Mouse (Mus musculus) midbrain, postnatal 0 days (tissue): ENCODE results near the gene Cab39. TPM values are rescaled to one million over a fixed set of nuclear protein-coding genes. Genes with fewer than 3 reads are reported as not detected.

Experiments
- ATAC-seq: fragments of 200-750 bp; cut with Nextera tagmentation; 2 replicates; pipeline ENCODE4 v1.8.0; 2017; ENCODE audit warnings: moderate number of reproducible peaks, mild to moderate bottlenecking, moderate TSS enrichment, moderate library complexity; ENCODE audit not compliant: low FRiP score
- DNase-seq: peaks from one replicate; pipeline ENCODE4 v3.0.0-alpha.2; 2015; ENCODE audit warnings: low spot score
- H3K27ac ChIP-seq: fragments of 300-500 bp; sonication (generic); 2 replicates; pipeline ENCODE4 v1.5.1; 2014; ENCODE audit warnings: low read depth, mild to moderate bottlenecking, low read length, mixed read lengths
- H3K27me3 ChIP-seq: fragments of 300-500 bp; sonication (generic); 2 replicates; pipeline ENCODE4 v1.6.1; 2014; ENCODE audit warnings: low read length, control low read depth, mixed read lengths; ENCODE audit not compliant: insufficient read depth
- H3K36me3 ChIP-seq: fragments of 300-500 bp; sonication (generic); 2 replicates; pipeline ENCODE4 v1.6.1; 2014; ENCODE audit warnings: low read length, control low read depth, mixed read lengths; ENCODE audit not compliant: insufficient read depth
- H3K4me1 ChIP-seq: fragments of 300-500 bp; sonication (generic); 2 replicates; pipeline ENCODE4 v1.6.1; 2014; ENCODE audit warnings: mild to moderate bottlenecking, control low read depth, antibody characterized with exemption, low read length, mixed read lengths; ENCODE audit not compliant: insufficient read depth
- H3K4me2 ChIP-seq: fragments of 300-500 bp; sonication (generic); 2 replicates; pipeline ENCODE4 v1.6.1; 2014; ENCODE audit warnings: low read depth, mild to moderate bottlenecking, low read length, mixed read lengths; ENCODE audit not compliant: poor library complexity, severe bottlenecking
- H3K4me3 ChIP-seq: fragments of 300-500 bp; sonication (generic); 2 replicates; pipeline ENCODE4 v1.5.1; 2014; ENCODE audit warnings: low read depth, mild to moderate bottlenecking, low read length, moderate library complexity
- H3K9ac ChIP-seq: fragments of 300-500 bp; sonication (generic); replicated peaks from 2 replicates; pipeline ENCODE4 v1.6.1; 2014; ENCODE audit warnings: mild to moderate bottlenecking, low read length, moderate library complexity, mixed read lengths; ENCODE audit not compliant: poor library complexity, severe bottlenecking
- H3K9me3 ChIP-seq: fragments of 300-500 bp; sonication (generic); 2 replicates; pipeline ENCODE4 v1.6.1; 2016; ENCODE audit warnings: low read length, control low read depth
- CTCF ChIP-seq: IDR thresholded peaks from 2 replicates; pipeline ENCODE4 v1.5.1; 2016; ENCODE audit warnings: antibody characterized with exemption, mild to moderate bottlenecking
- WGBS: fragments of 180-500 bp; shearing (Covaris S2); extraction: QIAGEN DNeasy Blood & Tissue Kit; methylation state at CpG from one replicate; pipeline ENCODE4 v1.1.7; 2014; 5-methylcytosine and 5-hydroxymethylcytosine counted together
- polyA plus RNA-seq: library from polyadenylated mRNA; unstranded; fragments of >200 nt; fragmentation: Nextera tagmentation; extraction: Ambion mirVana; gene quantifications from 2 replicates; pipeline ENCODE4 v1.2.1, GENCODE M21; 2015
- total RNA-seq: library from RNA; depleted of rRNA; stranded (reverse); fragments of >200 nt; gene quantifications from 2 replicates; pipeline ENCODE4 v1.2.3, GENCODE M21; 2014

Gene Cab39
- total and polyA plus RNA-seq, 2 experiments from 2014 or later: 45.9 to 167 TPM

GRCm38 (mm10) chr1:85751932-85752680 lies 41.1 kb upstream of the Cab39 start:
- Histone ChIP-seq H3K4me1 (no peaks in the 10 kb centered on the region), H3K27ac (0 out of 2 replicates have a peak overlapping the region, but pooled peaks have one; percentile 6), H3K27me3 (no peaks in the 10 kb centered on the region), H3K9me3 (no peaks in the 10 kb centered on the region), H3K4me3 (no peak overlapping the region), H3K4me2 (no peak overlapping the region), H3K36me3 (no peaks in the 10 kb centered on the region), H3K9ac (no peak overlapping the region)
- no peak for ATAC-seq
- DNase-seq: no peak
- 77% methylated on average over 11 of the region's 11 CpGs for WGBS
- no peak for TF ChIP-seq CTCF

- Histone ChIP-seq H3K27ac (no peak overlapping the region), H3K9me3 (no peaks in the 10 kb centered on the region), H3K4me1 (no peaks in the 10 kb centered on the region), H3K9ac (no peak overlapping the region), H3K4me2 (no peak overlapping the region), H3K36me3 (no peaks in the 10 kb centered on the region), H3K4me3 (no peak overlapping the region), H3K27me3 (no peaks in the 10 kb centered on the region)
- 87% methylated on average over 6 of the region's 6 CpGs for WGBS
- no peak for ATAC-seq
- TF ChIP-seq CTCF: no peak
- no peak for DNase-seq
Observed at GRCm38 (mm10) chr1:85757531-85758230, 35.6 kb upstream of the Cab39 start.

- ATAC-seq: no peak
- Histone ChIP-seq H3K36me3 (no peaks in the 10 kb centered on the region), H3K4me3 (no peak overlapping the region), H3K4me2 (no peak overlapping the region), H3K9me3 (no peaks in the 10 kb centered on the region), H3K4me1 (no peaks in the 10 kb centered on the region), H3K27me3 (no peaks in the 10 kb centered on the region), H3K9ac (no peak overlapping the region), H3K27ac (no peak overlapping the region)
- no peak for TF ChIP-seq CTCF
- 25% methylated on average over 14 of the region's 14 CpGs for WGBS
- no peak for DNase-seq
Observed at GRCm38 (mm10) chr1:85758231-85758968, 34.8 kb upstream of the Cab39 start.

- DNase-seq (no peak), ATAC-seq (no peak)
- Histone ChIP-seq H3K9me3 (no peaks in the 10 kb centered on the region), H3K4me3 (no peak overlapping the region), H3K36me3 (no peaks in the 10 kb centered on the region), H3K4me2 (no peak overlapping the region), H3K27me3 (no peaks in the 10 kb centered on the region), H3K27ac (no peak overlapping the region), H3K4me1 (no peaks in the 10 kb centered on the region), H3K9ac (no peak overlapping the region)
- WGBS: 16% methylated on average over 1 of the region's 1 CpGs
- no peak for TF ChIP-seq CTCF
Observed at GRCm38 (mm10) chr1:85758969-85759293, 34.3 kb upstream of the Cab39 start.

DNA sequence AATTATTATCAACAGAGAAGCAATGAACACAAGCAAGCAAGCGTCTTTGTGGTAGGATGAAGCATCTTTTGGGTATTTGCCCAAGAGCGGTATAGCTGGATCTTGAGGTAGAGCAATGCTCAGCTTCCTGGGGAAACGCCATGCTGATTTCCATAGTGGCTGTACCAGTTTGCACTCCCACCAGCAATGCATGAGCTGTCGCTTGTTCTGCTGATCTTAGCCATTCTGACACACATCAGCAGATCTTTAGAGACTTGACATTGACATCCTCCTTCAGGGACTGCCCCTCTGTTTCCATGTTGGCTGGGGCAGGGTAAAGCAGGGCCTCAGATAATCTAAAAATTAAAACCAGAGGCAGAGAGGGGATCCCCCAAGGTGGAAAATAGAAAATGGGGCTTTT lies 31.6 kb upstream of the Cab39 start:
- Histone ChIP-seq H3K9ac (no peak overlapping the region), H3K9me3 (no peaks in the 10 kb centered on the region), H3K4me1 (no peaks in the 10 kb centered on the region), H3K27me3 (no peaks in the 10 kb centered on the region), H3K4me2 (no peak overlapping the region), H3K27ac (no peak overlapping the region), H3K4me3 (no peak overlapping the region), H3K36me3 (no peaks in the 10 kb centered on the region)
- DNase-seq (no peak), ATAC-seq (no peak)
- WGBS: 87% methylated on average over 4 of the region's 4 CpGs
- no peak for TF ChIP-seq CTCF

GRCm38 (mm10) chr1:85763386-85763785 lies 29.9 kb upstream of the Cab39 start:
- H3K4me1 ChIP-seq: no peaks in the 10 kb centered on the region
- no peak overlapping the region for H3K9ac ChIP-seq
- H3K27ac ChIP-seq: no peak overlapping the region
- H3K36me3 ChIP-seq: no peaks in the 10 kb centered on the region
- H3K4me3 ChIP-seq: no peak overlapping the region
- DNase-seq: no peak
- no peaks in the 10 kb centered on the region for H3K27me3 ChIP-seq
- 91% methylated on average over 6 of the region's 6 CpGs for WGBS
- H3K9me3 ChIP-seq: no peaks in the 10 kb centered on the region
- TF ChIP-seq CTCF: no peak
- no peak overlapping the region for H3K4me2 ChIP-seq
- no peak for ATAC-seq
